Mouse (Mus musculus) hindlimb bud, embryonic 11.5 days (tissue): ENCODE measurements at regions not wholly inside any gene's neighbourhood (a gene's known extent, or its start where the extent isn't known, plus 50 kb on each side); places are given as distances from the start of the nearest gene placed in this dataset.

ENCODE experiments used
- DNase-seq: peaks from one replicate; pipeline ENCODE4 v3.0.0-alpha.2; 2012; ENCODE audit warnings: low read depth, low spot score; ENCODE audit errors: extremely low spot score

GRCm38 (mm10) chr11:64764056-64764455 is 214.8 kb upstream of the Elac2 start:
- no peak for DNase-seq

- DNase-seq, result no peak
These were observed 202.1 kb upstream of the Elac2 start for GRCm38 (mm10) chr11:64776691-64777090.

GRCm38 (mm10) chr11:64800246-64801121 is 178.4 kb upstream of the Elac2 start:
- DNase-seq, result peak; percentile 85

- DNase-seq, result no peak
These were observed 177.5 kb upstream of the Elac2 start for GRCm38 (mm10) chr11:64801351-64801750.

- no peak for DNase-seq
These were observed 173.3 kb upstream of the Elac2 start for GRCm38 (mm10) chr11:64805567-64805966.

GRCm38 (mm10) chr11:64812408-64812807 is 166.4 kb upstream of the Elac2 start:
- DNase-seq, result no peak

GRCm38 (mm10) chr11:64829429-64829828 is 149.4 kb upstream of the Elac2 start:
- DNase-seq, result no peak

- no peak for DNase-seq
These were observed 146.4 kb upstream of the Elac2 start for GRCm38 (mm10) chr11:64832453-64832852.

GRCm38 (mm10) chr11:64833786-64834185 is 145.1 kb upstream of the Elac2 start:
- DNase-seq, result peak; percentile 98

GRCm38 (mm10) chr11:64836771-64837170 is 142.1 kb upstream of the Elac2 start:
- DNase-seq, result no peak

GRCm38 (mm10) chr11:64841092-64841491 is 137.7 kb upstream of the Elac2 start:
- no peak for DNase-seq

GRCm38 (mm10) chr11:64842775-64843530 is 135.9 kb upstream of the Elac2 start:
- no peak for DNase-seq

- no peak for DNase-seq
These were observed 132.2 kb upstream of the Elac2 start for GRCm38 (mm10) chr11:64846577-64847147.

- no peak for DNase-seq
These were observed 119.2 kb upstream of the Elac2 start for GRCm38 (mm10) chr11:64859636-64860035.

- no peak for DNase-seq
These were observed 98.2 kb upstream of the Elac2 start for GRCm38 (mm10) chr11:64880674-64881073.

GRCm38 (mm10) chr11:64884518-64884917 is 94.3 kb upstream of the Elac2 start:
- no peak for DNase-seq

- DNase-seq, result no peak
These were observed 89.4 kb upstream of the Elac2 start for GRCm38 (mm10) chr11:64889335-64890020.

GRCm38 (mm10) chr11:64890776-64891175 is 88.1 kb upstream of the Elac2 start:
- DNase-seq, result no peak

GRCm38 (mm10) chr11:64895804-64896466 is 82.9 kb upstream of the Elac2 start:
- no peak for DNase-seq

- peak; percentile 73 for DNase-seq
These were observed 79.9 kb upstream of the Elac2 start for GRCm38 (mm10) chr11:64898758-64899586.
